Mouse (Mus musculus): ENCODE measurements around the gene Esp1. TPM values are rescaled to one million over a fixed set of nuclear protein-coding genes. Genes with fewer than 3 reads are reported as not detected.
"Not testable (repeated sequence)": the region's sequence is repeated elsewhere in the genome, so short reads cannot be mapped to it uniquely, and the experiment has no call there.

The Esp1 gene
- total RNA-seq (2014; rRNA removed; ENCODE audit: low replicate concordance) (not detected in 2 replicates), polyA plus RNA-seq (2015; fragmentation: Nextera tagmentation; extraction: Ambion mirVana) (not detected in 2 replicates)

DNA sequence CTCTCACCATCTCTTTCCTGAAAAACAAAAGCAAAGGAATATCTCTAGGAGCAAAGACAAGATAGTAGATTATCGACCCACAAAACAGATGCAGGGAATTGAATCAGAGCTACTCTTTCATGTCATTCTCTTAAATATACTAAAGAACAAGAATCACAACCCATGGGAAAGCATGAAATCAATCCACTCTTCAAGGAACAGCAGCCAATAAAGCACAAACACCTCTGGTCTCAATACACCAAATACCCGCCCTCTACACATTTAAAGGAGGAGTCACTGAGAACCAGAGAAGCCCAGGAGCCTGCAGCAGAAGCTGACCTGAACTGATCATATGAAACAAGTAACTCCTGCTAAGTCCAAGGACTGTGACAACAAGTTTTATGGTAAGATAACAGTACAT is at the start of gene Esp1:
Esp1 (plus strand) TSS at position 301 of the 400 bp plus-strand sequence.
- Histone ChIP-seq H3K27ac (ENCODE audit: low read depth) (no peak within 1 kb of the TSS), H3K4me2 (ENCODE audit: low read depth, low read length) (no peak within 1 kb of the TSS), H3K36me3 (replicated peaks; ENCODE audit: control insufficient read depth, insufficient read depth, low read length) (no peaks in the 10 kb centered on the region), H3K27me3 (ENCODE audit: control insufficient read depth, insufficient read depth, low read length) (no peaks in the 10 kb centered on the region), H3K9me3 (replicated peaks; ENCODE audit: control insufficient read depth, low read length) (no peaks in the 10 kb centered on the region), H3K4me1 (ENCODE audit: control insufficient read depth, insufficient read depth) (no peaks in the 10 kb centered on the region), H3K4me3 (ENCODE audit: low read depth, low read length) (no peak within 1 kb of the TSS), H3K9ac (replicated peaks; ENCODE audit: low read depth, low read length) (no peak within 1 kb of the TSS)
- WGBS, result 79% methylated on average over 2 of the region's 2 CpGs
- DNase-seq (ENCODE audit: low spot score) (no peak), ATAC-seq (ENCODE audit: insufficient read depth, low read depth) (no peak)
- TF ChIP-seq CTCF (IDR thresholded peaks at IDR 0.05; ENCODE audit: low read depth), result no peak
- TF ChIP-seq EP300 (IDR thresholded peaks at IDR 0.05; ENCODE audit: low read depth), result no peak

DNA sequence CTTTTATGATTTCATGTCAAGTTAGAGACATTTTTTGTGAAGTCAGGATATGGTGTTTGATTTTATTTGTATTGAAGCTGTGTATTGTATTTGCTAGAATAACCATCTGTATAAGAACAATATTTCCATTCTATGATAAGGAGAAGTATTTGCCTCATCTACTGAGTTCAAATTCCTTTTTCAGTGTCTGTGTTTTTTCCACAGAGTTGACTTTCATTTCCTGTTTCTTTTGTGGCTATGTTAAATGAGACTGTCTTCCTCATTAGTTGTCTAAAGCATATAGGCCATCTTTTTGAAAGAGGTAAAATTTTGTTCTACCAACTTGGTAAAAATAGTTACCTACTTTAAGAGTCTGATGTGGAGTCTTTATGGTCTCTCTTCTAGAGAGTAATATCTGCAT is 10.6 kb upstream of the Esp1 start:
- no peak overlapping the region for H3K9ac ChIP-seq (replicated peaks; ENCODE audit: low read depth, low read length)
- H3K27me3 ChIP-seq (ENCODE audit: control insufficient read depth, insufficient read depth, low read length), result no peaks in the 10 kb centered on the region
- no peak for DNase-seq (ENCODE audit: low spot score)
- H3K36me3 ChIP-seq (replicated peaks; ENCODE audit: control insufficient read depth, insufficient read depth, low read length), result no peaks in the 10 kb centered on the region
- no peak for ATAC-seq (ENCODE audit: insufficient read depth, low read depth)
- no peaks in the 10 kb centered on the region for H3K9me3 ChIP-seq (replicated peaks; ENCODE audit: control insufficient read depth, low read length)
- no peak overlapping the region for H3K27ac ChIP-seq (ENCODE audit: low read depth)
- H3K4me3 ChIP-seq (ENCODE audit: low read depth, low read length), result no peak overlapping the region
- TF ChIP-seq EP300 (IDR thresholded peaks at IDR 0.05; ENCODE audit: low read depth), result no peak
- TF ChIP-seq CTCF (IDR thresholded peaks at IDR 0.05; ENCODE audit: low read depth), result no peak
- no peaks in the 10 kb centered on the region for H3K4me1 ChIP-seq (ENCODE audit: control insufficient read depth, insufficient read depth)
- no peak overlapping the region for H3K4me2 ChIP-seq (ENCODE audit: low read depth, low read length)

- H3K9me3 ChIP-seq (replicated peaks; ENCODE audit: control insufficient read depth, low read length); DNase-seq (ENCODE audit: low spot score); H3K9ac ChIP-seq (replicated peaks; ENCODE audit: low read depth, low read length); H3K4me3 ChIP-seq (ENCODE audit: low read depth, low read length); ATAC-seq (ENCODE audit: insufficient read depth, low read depth); H3K4me2 ChIP-seq (ENCODE audit: low read depth, low read length); H3K36me3 ChIP-seq (replicated peaks; ENCODE audit: control insufficient read depth, insufficient read depth, low read length); H3K27ac ChIP-seq (ENCODE audit: low read depth); H3K4me1 ChIP-seq (ENCODE audit: control insufficient read depth, insufficient read depth); H3K27me3 ChIP-seq (ENCODE audit: control insufficient read depth, insufficient read depth, low read length): not testable (repeated sequence)
Observed at GRCm38 (mm10) chr17:40717055-40717454, 9.9 kb upstream of the Esp1 start.

DNA sequence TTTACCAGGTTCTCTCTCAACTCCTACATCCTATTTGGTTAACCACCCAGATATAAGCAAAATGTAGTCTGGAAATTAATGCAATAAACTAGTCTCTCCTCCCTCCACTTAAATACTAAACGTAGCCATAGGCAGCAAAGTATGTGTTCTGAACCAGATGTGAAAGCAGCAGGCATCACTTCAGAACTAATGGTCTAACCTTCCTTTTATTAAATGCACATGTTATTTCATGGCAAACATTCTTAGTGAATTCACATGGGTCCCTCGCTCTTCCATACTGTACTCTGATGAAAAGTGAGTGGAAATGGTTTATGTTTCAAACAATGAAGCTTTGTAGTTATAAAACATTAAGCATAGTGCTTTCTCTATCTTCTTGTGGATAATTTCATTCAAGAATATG is 4.4 kb downstream of the Esp1 start:
- no peak overlapping the region for H3K9ac ChIP-seq (replicated peaks; ENCODE audit: low read depth, low read length)
- H3K4me2 ChIP-seq (ENCODE audit: low read depth, low read length), result no peak overlapping the region
- H3K36me3 ChIP-seq (replicated peaks; ENCODE audit: control insufficient read depth, insufficient read depth, low read length), result no peaks in the 10 kb centered on the region
- no peaks in the 10 kb centered on the region for H3K9me3 ChIP-seq (replicated peaks; ENCODE audit: control insufficient read depth, low read length)
- no peaks in the 10 kb centered on the region for H3K27me3 ChIP-seq (ENCODE audit: control insufficient read depth, insufficient read depth, low read length)
- WGBS, result 50% methylated on average over 2 of the region's 2 CpGs
- TF ChIP-seq CTCF (IDR thresholded peaks at IDR 0.05; ENCODE audit: low read depth) (no peak), EP300 (IDR thresholded peaks at IDR 0.05; ENCODE audit: low read depth) (no peak)
- H3K4me1 ChIP-seq (ENCODE audit: control insufficient read depth, insufficient read depth), result no peaks in the 10 kb centered on the region
- ATAC-seq (ENCODE audit: insufficient read depth, low read depth) (no peak), DNase-seq (ENCODE audit: low spot score) (no peak)
- H3K4me3 ChIP-seq (ENCODE audit: low read depth, low read length), result no peak overlapping the region
- no peak overlapping the region for H3K27ac ChIP-seq (ENCODE audit: low read depth)

GRCm38 (mm10) chr17:40731724-40732123 is 4.8 kb downstream of the Esp1 start:
- no peaks in the 10 kb centered on the region for H3K9me3 ChIP-seq (replicated peaks; ENCODE audit: control insufficient read depth, low read length)
- no peaks in the 10 kb centered on the region for H3K36me3 ChIP-seq (replicated peaks; ENCODE audit: control insufficient read depth, insufficient read depth, low read length)
- H3K4me1 ChIP-seq (ENCODE audit: control insufficient read depth, insufficient read depth), result no peaks in the 10 kb centered on the region
- 44% methylated on average over 4 of the region's 4 CpGs for WGBS
- DNase-seq (ENCODE audit: low spot score) (no peak), ATAC-seq (ENCODE audit: insufficient read depth, low read depth) (no peak)
- H3K4me2 ChIP-seq (ENCODE audit: low read depth, low read length), result no peak overlapping the region
- no peak overlapping the region for H3K9ac ChIP-seq (replicated peaks; ENCODE audit: low read depth, low read length)
- no peak for TF ChIP-seq EP300 (IDR thresholded peaks at IDR 0.05; ENCODE audit: low read depth)
- no peaks in the 10 kb centered on the region for H3K27me3 ChIP-seq (ENCODE audit: control insufficient read depth, insufficient read depth, low read length)
- no peak overlapping the region for H3K4me3 ChIP-seq (ENCODE audit: low read depth, low read length)
- no peak overlapping the region for H3K27ac ChIP-seq (ENCODE audit: low read depth)

DNA sequence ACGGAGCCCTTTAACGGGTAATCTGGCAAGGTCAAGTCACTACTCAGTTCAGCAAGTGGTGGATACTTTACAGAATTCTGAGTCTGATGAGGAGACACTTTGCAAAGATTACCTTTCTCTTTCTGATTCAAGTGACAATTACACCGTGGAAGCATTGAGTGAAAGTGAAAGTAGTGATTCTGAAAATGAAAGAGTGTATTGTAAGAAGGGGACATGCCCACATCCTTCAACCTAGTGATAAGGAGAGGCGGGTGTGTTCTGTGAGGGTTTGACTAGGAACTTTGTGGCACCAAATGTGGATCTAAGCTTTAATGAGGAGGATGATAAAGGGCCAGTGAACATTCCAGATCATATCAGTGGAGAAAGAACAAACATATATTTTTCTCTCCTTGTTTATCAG is 36.7 kb downstream of the Esp1 start:
- Histone ChIP-seq H3K4me1 (ENCODE audit: control insufficient read depth, insufficient read depth) (no peaks in the 10 kb centered on the region), H3K36me3 (replicated peaks; ENCODE audit: control insufficient read depth, insufficient read depth, low read length) (no peaks in the 10 kb centered on the region), H3K9me3 (replicated peaks; ENCODE audit: control insufficient read depth, low read length) (no peaks in the 10 kb centered on the region), H3K9ac (replicated peaks; ENCODE audit: low read depth, low read length) (no peak overlapping the region), H3K4me2 (ENCODE audit: low read depth, low read length) (no peak overlapping the region), H3K27me3 (ENCODE audit: control insufficient read depth, insufficient read depth, low read length) (no peaks in the 10 kb centered on the region), H3K27ac (ENCODE audit: low read depth) (no peak overlapping the region), H3K4me3 (ENCODE audit: low read depth, low read length) (no peak overlapping the region)
- ATAC-seq (ENCODE audit: insufficient read depth, low read depth), result no peak
- WGBS, result 56% methylated on average over 4 of the region's 4 CpGs
- no peak for TF ChIP-seq CTCF (IDR thresholded peaks at IDR 0.05; ENCODE audit: low read depth)
- no peak for TF ChIP-seq EP300 (IDR thresholded peaks at IDR 0.05; ENCODE audit: low read depth)
- no peak for DNase-seq (ENCODE audit: low spot score)

All from heart, postnatal 0 days (tissue).